Mouse (Mus musculus) embryo, embryonic 10 days (tissue): ENCODE measurements around the gene Gpr179.
"Not testable (repeated sequence)": the region's sequence is repeated elsewhere in the genome, so short reads cannot be mapped to it uniquely, and the experiment has no call there.

Experiments
- DNase-seq: peaks from one replicate; pipeline ENCODE4 v3.0.0-alpha.2; 2015; ENCODE audit warnings: low spot score

The Gpr179 gene

GRCm38 (mm10) chr11:97355247-97355646 lies 3.4 kb upstream of the Gpr179 start:
- no peak for DNase-seq

- no peak for DNase-seq
Measured at GRCm38 (mm10) chr11:97354646-97355045, 2.8 kb upstream of the Gpr179 start.

GRCm38 (mm10) chr11:97352935-97353597 lies 1.2 kb upstream of the Gpr179 start:
- no peak for DNase-seq

GRCm38 (mm10) chr11:97350035-97350434 lies 1.8 kb downstream of the Gpr179 start:
- no peak for DNase-seq

GRCm38 (mm10) chr11:97347291-97347690 lies 4.6 kb downstream of the Gpr179 start:
- DNase-seq: no peak

GRCm38 (mm10) chr11:97346383-97346782 lies 5.5 kb downstream of the Gpr179 start:
- DNase-seq: no peak

GRCm38 (mm10) chr11:97345446-97345845 lies 6.4 kb downstream of the Gpr179 start:
- no peak for DNase-seq

- DNase-seq: no peak
Measured at GRCm38 (mm10) chr11:97343619-97344018, 8.3 kb downstream of the Gpr179 start.

GRCm38 (mm10) chr11:97343175-97343574 lies 8.7 kb downstream of the Gpr179 start:
- no peak for DNase-seq

GRCm38 (mm10) chr11:97338977-97339315 lies 12.9 kb downstream of the Gpr179 start:
- no peak for DNase-seq

- DNase-seq: no peak
Measured at GRCm38 (mm10) chr11:97338302-97338976, 13.4 kb downstream of the Gpr179 start.

GRCm38 (mm10) chr11:97337363-97337762 lies 14.5 kb downstream of the Gpr179 start:
- no peak for DNase-seq

GRCm38 (mm10) chr11:97336751-97337345 lies 15.0 kb downstream of the Gpr179 start:
- DNase-seq: no peak

- DNase-seq: no peak
Measured at GRCm38 (mm10) chr11:97336238-97336637, 15.6 kb downstream of the Gpr179 start.

GRCm38 (mm10) chr11:97334400-97334799 lies 17.5 kb downstream of the Gpr179 start:
- DNase-seq: no peak

- no peak for DNase-seq
Measured at GRCm38 (mm10) chr11:97333896-97334295, 18.0 kb downstream of the Gpr179 start.

- DNase-seq: no peak
Measured at GRCm38 (mm10) chr11:97333044-97333443, 18.8 kb downstream of the Gpr179 start.

GRCm38 (mm10) chr11:97331231-97332190 lies 20.4 kb downstream of the Gpr179 start:
- DNase-seq: no peak

GRCm38 (mm10) chr11:97330315-97330714 lies 21.6 kb downstream of the Gpr179 start:
- no peak for DNase-seq

- peak; percentile 88 for DNase-seq
Measured at GRCm38 (mm10) chr11:97328148-97328547, 23.7 kb downstream of the Gpr179 start.

- DNase-seq: no peak
Measured at GRCm38 (mm10) chr11:97325224-97325623, 26.7 kb downstream of the Gpr179 start.

GRCm38 (mm10) chr11:97321894-97322600 lies 29.8 kb downstream of the Gpr179 start:
- DNase-seq: not testable (repeated sequence)
